38 mouse cellular contexts compared by ENCODE assay signal in the genomic region with DNA sequence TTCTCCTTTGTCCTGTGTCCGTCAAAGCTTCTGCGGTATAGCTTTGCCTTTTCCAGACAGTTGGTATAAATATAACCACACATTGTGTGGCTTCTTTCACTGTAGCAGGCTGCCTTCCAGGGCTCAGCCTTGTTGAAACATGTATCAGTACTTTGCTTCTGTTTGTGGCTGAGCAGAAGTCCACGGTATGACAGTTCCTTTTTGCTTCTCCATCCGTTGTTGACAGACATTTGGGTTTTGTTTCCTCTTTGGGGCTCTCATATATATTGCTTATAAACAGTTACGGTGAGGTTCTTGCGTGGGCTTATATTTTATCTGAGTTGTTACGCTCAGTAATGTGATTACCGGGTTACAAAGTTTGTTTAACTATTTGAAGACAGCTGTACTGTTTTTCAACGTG. TPM values are rescaled to one million over a fixed set of nuclear protein-coding genes. Genes with fewer than 3 reads are reported as not detected.
A peak's percentile ranks its signal among the peaks of the same experiment; 100 is the strongest.
DNase-seq lines count a peak whose midpoint lies in the region; ATAC-seq and TF ChIP-seq lines count a peak whose summit lies in the region.
"Had no signal": no experiment of that assay in that cellular context is flagged by ENCODE, and none has a peak within 500 bp of the region (broad histone marks: within the 10 kb centered on the region; RNA-seq: fewer than 3 reads in every experiment).

No protein-coding gene starts in this region.

- 52% methylated on average over 9 of the region's 9 CpGs for WGBS in heart, embryonic 15.5 days
- WGBS in hindbrain, postnatal 0 days, result 93% methylated on average over 9 of the region's 9 CpGs

- H3K9ac ChIP-seq in heart, embryonic 15.5 days, result no peak overlapping the region
- no peak overlapping the region for H3K9ac ChIP-seq in hindbrain, postnatal 0 days (replicated peaks; ENCODE audit: low read length)
- H3K9ac ChIP-seq: embryonic facial prominence, embryonic 12.5 days; forebrain, embryonic 15.5 days; hindbrain, embryonic 12.5 days had no signal

- no peak for TF ChIP-seq CTCF in hindbrain, postnatal 0 days (IDR thresholded peaks at IDR 0.05; ENCODE audit: low read depth)

- H3K9me3 ChIP-seq in heart, embryonic 15.5 days (replicated peaks), result no peaks in the 10 kb centered on the region
- H3K9me3 ChIP-seq in hindbrain, postnatal 0 days (ENCODE audit: low read length), result no peaks in the 10 kb centered on the region
- H3K9me3 ChIP-seq: embryonic facial prominence, embryonic 12.5 days; forebrain, embryonic 10.5 days; forebrain, embryonic 15.5 days; hindbrain, embryonic 12.5 days had no signal

- intact Hi-C loops in heart, postnatal 25 days (cut with DNase I), result no loop called here

- peaks cover 33% of the 10 kb centered on the region for H3K36me3 ChIP-seq in heart, embryonic 15.5 days
- peaks cover 59% of the 10 kb centered on the region; the same call in 1 of the 2 replicates for H3K36me3 ChIP-seq in hindbrain, postnatal 0 days (ENCODE audit: insufficient read depth, low read length)

- DNase-seq in heart, postnatal 25 days (ENCODE audit: low spot score), result no peak
- peak; percentile 29 for DNase-seq in testis, postnatal 10 days (ENCODE audit: low spot score)
- no peak for DNase-seq in testis, postnatal 14 days (ENCODE audit: low spot score)
- DNase-seq in hindbrain, postnatal 0 days (ENCODE audit: low spot score), result no peak
- DNase-seq: adrenal gland, adult 2 months; adrenal gland, postnatal 36 days; B cell, adult 2 months; cerebellum, adult 2 months; cerebellum, postnatal 25 days; gastrocnemius, postnatal 25 days; heart, adult 2 months; heart, postnatal 14 days; kidney, adult 11 months; kidney, postnatal 25 days; lung, adult 18-20 months; lung, postnatal 4 days; midbrain, embryonic 14.5 days; right cerebral cortex, postnatal 4 days had no signal

- peaks cover 31% of the 10 kb centered on the region for H3K4me1 ChIP-seq in heart, embryonic 15.5 days (replicated peaks)
- no peaks in the 10 kb centered on the region for H3K4me1 ChIP-seq in hindbrain, postnatal 0 days (ENCODE audit: insufficient read depth, low read length)
- H3K4me1 ChIP-seq: embryonic facial prominence, embryonic 12.5 days; forebrain, embryonic 10.5 days; forebrain, embryonic 15.5 days; hindbrain, embryonic 12.5 days had no signal

- H3K27me3 ChIP-seq in heart, embryonic 15.5 days, result no peaks in the 10 kb centered on the region
- no peaks in the 10 kb centered on the region for H3K27me3 ChIP-seq in hindbrain, postnatal 0 days (ENCODE audit: insufficient read depth, low read length)
- H3K27me3 ChIP-seq: embryonic facial prominence, embryonic 12.5 days; forebrain, embryonic 15.5 days; hindbrain, embryonic 12.5 days had no signal

- H3K4me3 ChIP-seq in heart, embryonic 15.5 days, result no peak overlapping the region
- no peak overlapping the region for H3K4me3 ChIP-seq in hindbrain, postnatal 0 days (ENCODE audit: low read length)
- H3K4me3 ChIP-seq: embryonic facial prominence, embryonic 12.5 days; forebrain, embryonic 10.5 days; forebrain, embryonic 15.5 days; heart, adult 2 months; hindbrain, embryonic 12.5 days had no signal

- ATAC-seq in heart, embryonic 15.5 days (replicated peaks; ENCODE audit: insufficient number of reproducible peaks, insufficient read depth, low FRiP score, low read depth), result no peak
- peak; percentile 57 for ATAC-seq in megakaryocyte, adult 5-6 weeks (ENCODE audit: poor library complexity, severe bottlenecking)
- no peak for ATAC-seq in hindbrain, postnatal 0 days
- ATAC-seq: activated CD4-positive, CD25-positive, alpha-beta regulatory T cell, adult 4 months; forebrain, embryonic 15.5 days; lung, postnatal 0 days had no signal

- H3K27ac ChIP-seq in heart, embryonic 15.5 days, result 0 out of 2 replicates have a peak overlapping the region, but pooled peaks have one; percentile 13
- no peak overlapping the region for H3K27ac ChIP-seq in hindbrain, postnatal 0 days
- H3K27ac ChIP-seq: embryonic facial prominence, embryonic 12.5 days; forebrain, embryonic 10.5 days; forebrain, embryonic 15.5 days; heart, adult 2 months; hindbrain, embryonic 12.5 days had no signal

- no peak overlapping the region for H3K4me2 ChIP-seq in heart, embryonic 15.5 days
- H3K4me2 ChIP-seq in hindbrain, postnatal 0 days (ENCODE audit: low read depth, low read length), result no peak overlapping the region
- H3K4me2 ChIP-seq: embryonic facial prominence, embryonic 12.5 days; forebrain, embryonic 15.5 days; hindbrain, embryonic 12.5 days had no signal

RNA-seq across cellular contexts. Expression of a gene that starts 7.5 kb away (rescaled TPM):
- polyA plus RNA-seq in heart, embryonic 15.5 days (2015; fragmentation: Nextera tagmentation; extraction: Ambion mirVana), result 14.0 and 15.5 TPM in 2 replicates
- 10 to 100 TPM; 20.5 to 22.1 TPM for total RNA-seq in heart, postnatal 25 days (2021)
- 10.8 and 12.3 TPM in 2 replicates for total RNA-seq in megakaryocyte, adult 5-6 weeks (2015)
- 6.9 and 11.0 TPM in 2 replicates for total RNA-seq in megakaryocyte, adult 5-6 weeks (2017)
- total RNA-seq in hindbrain, postnatal 0 days (2014; rRNA removed), result 21.6 and 22.0 TPM in 2 replicates
- polyA plus RNA-seq in hindbrain, postnatal 0 days (2015; fragmentation: Nextera tagmentation; extraction: Ambion mirVana), result 15.9 and 16.1 TPM in 2 replicates

RNA-seq across cellular contexts. Expression of a gene that starts 9.0 kb away (rescaled TPM):
- polyA plus RNA-seq in heart, embryonic 15.5 days (2015; fragmentation: Nextera tagmentation; extraction: Ambion mirVana), result not detected in 2 replicates
- not detected for total RNA-seq in heart, postnatal 25 days (2021)
- total RNA-seq in megakaryocyte, adult 5-6 weeks (2015), result not detected in 2 replicates
- total RNA-seq in megakaryocyte, adult 5-6 weeks (2017), result not detected in 2 replicates
- total RNA-seq in hindbrain, postnatal 0 days (2014; rRNA removed), result not detected in 2 replicates
- not detected in 2 replicates for polyA plus RNA-seq in hindbrain, postnatal 0 days (2015; fragmentation: Nextera tagmentation; extraction: Ambion mirVana)
- total RNA-seq: adrenal gland, adult 2 months; adrenal gland, postnatal 36 days; gastrocnemius, adult 18-20 months; gastrocnemius, postnatal 25 days; heart, adult 2 months; heart, postnatal 14 days; layer of hippocampus, adult 18-20 months; layer of hippocampus, postnatal 10 days; left cerebral cortex, adult 18-20 months; left cerebral cortex, postnatal 14 days; liver, adult 2 months; neutrophil, adult 5-6 weeks had no signal
- polyA plus RNA-seq: activated CD4-positive, CD25-positive, alpha-beta regulatory T cell, adult 4 months; adrenal gland, adult 2 months; cerebellum, adult 2 months; embryonic facial prominence, embryonic 12.5 days; forebrain, embryonic 10.5 days; forebrain, embryonic 15.5 days; frontal cortex, adult 2 months; heart, adult 2 months; hindbrain, embryonic 12.5 days; kidney, embryonic 14.5 days; limb, embryonic 11.5 days; liver, adult 2 months; lung, postnatal 0 days; midbrain, embryonic 14.5 days; neural tube, embryonic 11.5 days; spleen, adult 2 months had no signal

RNA-seq across cellular contexts. Expression of a gene that starts 36.9 kb away (rescaled TPM):
- 4.1 and 5.5 TPM in 2 replicates for polyA plus RNA-seq in heart, embryonic 15.5 days (2015; fragmentation: Nextera tagmentation; extraction: Ambion mirVana)
- total RNA-seq in heart, postnatal 25 days (2021), result 10 to 100 TPM; 10.1 to 11.8 TPM
- total RNA-seq in megakaryocyte, adult 5-6 weeks (2015), result 19.5 and 31.4 TPM in 2 replicates
- 10.7 and 12.1 TPM in 2 replicates for total RNA-seq in megakaryocyte, adult 5-6 weeks (2017)
- 0.68 and 0.84 TPM in 2 replicates for total RNA-seq in hindbrain, postnatal 0 days (2014; rRNA removed)
- polyA plus RNA-seq in hindbrain, postnatal 0 days (2015; fragmentation: Nextera tagmentation; extraction: Ambion mirVana), result 0.88 and 1.3 TPM in 2 replicates

RNA-seq across cellular contexts. Expression of a gene that starts 55.5 kb away (rescaled TPM):
- polyA plus RNA-seq in heart, embryonic 15.5 days (2015; fragmentation: Nextera tagmentation; extraction: Ambion mirVana), result 12.8 and 13.6 TPM in 2 replicates
- total RNA-seq in heart, postnatal 25 days (2021), result 10 to 100 TPM; 10.2 to 10.5 TPM
- total RNA-seq in megakaryocyte, adult 5-6 weeks (2015), result 7.2 and 10.1 TPM in 2 replicates
- total RNA-seq in megakaryocyte, adult 5-6 weeks (2017), result 21.0 and 23.6 TPM in 2 replicates
- total RNA-seq in hindbrain, postnatal 0 days (2014; rRNA removed), result 5.7 and 7.7 TPM in 2 replicates
- polyA plus RNA-seq in hindbrain, postnatal 0 days (2015; fragmentation: Nextera tagmentation; extraction: Ambion mirVana), result 8.7 and 8.9 TPM in 2 replicates
